Mouse (Mus musculus): Measurements from ENCODE around the gene Mfap3l. TPM values are rescaled to one million over a fixed set of nuclear protein-coding genes. Genes with fewer than 3 reads are reported as not detected.
"Not testable (repeated sequence)": the region's sequence is repeated elsewhere in the genome, so short reads cannot be mapped to it uniquely, and the experiment has no call there.

Gene Mfap3l
- polyA plus RNA-seq, 1 experiment from 2014 or later: 2.6 TPM

DNA sequence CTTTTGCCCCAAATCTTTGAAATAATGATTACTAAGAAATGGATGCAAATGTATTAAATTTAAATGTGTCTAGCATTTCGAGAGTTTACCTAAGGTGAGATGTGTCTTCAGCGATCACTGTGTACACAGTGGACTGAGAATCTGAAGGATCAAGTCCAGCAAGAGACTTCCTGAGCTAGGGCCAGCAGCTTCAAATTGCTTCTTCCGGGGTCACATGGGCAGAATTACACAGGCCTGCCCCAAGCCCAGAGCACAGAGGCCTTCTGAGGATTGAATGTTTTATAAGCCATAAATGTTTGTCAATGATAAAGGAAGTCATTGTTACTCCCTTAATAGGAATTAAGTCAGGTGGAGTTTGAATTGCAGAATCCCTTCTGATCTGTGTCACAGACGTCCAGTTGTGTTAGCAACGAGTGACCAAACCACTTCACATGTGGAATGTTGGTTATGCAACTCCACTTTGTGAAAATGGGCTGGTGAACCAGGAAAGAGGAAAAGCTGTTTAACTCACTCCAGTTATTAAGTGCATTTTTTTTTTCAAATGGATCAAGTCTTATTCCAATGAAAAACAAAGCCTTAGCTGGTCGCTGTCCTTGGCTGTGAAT lies 10.9 kb downstream of the Mfap3l start:
- H3K27me3 ChIP-seq (replicated peaks; ENCODE audit: control insufficient read depth, insufficient read depth, low read length): no peaks in the 10 kb centered on the region
- no peaks in the 10 kb centered on the region for H3K4me1 ChIP-seq (replicated peaks; ENCODE audit: control insufficient read depth, insufficient read depth, low read length)
- ATAC-seq (replicated peaks; ENCODE audit: low FRiP score, low TSS enrichment, low read depth) (peak; percentile 74), DNase-seq (ENCODE audit: low spot score) (no peak)
- no peak overlapping the region for H3K27ac ChIP-seq (ENCODE audit: low read depth)
- WGBS: 71% methylated on average over 6 of the region's 6 CpGs
- H3K9ac ChIP-seq (ENCODE audit: low read length): no peak overlapping the region
- H3K36me3 ChIP-seq (ENCODE audit: control insufficient read depth, insufficient read depth, low read length): no peaks in the 10 kb centered on the region
- H3K4me3 ChIP-seq (ENCODE audit: low read depth, low read length): no peak overlapping the region
- no peak overlapping the region for H3K4me2 ChIP-seq (ENCODE audit: low read length)
- no peaks in the 10 kb centered on the region for H3K9me3 ChIP-seq (ENCODE audit: control insufficient read depth, low read length)

- WGBS: 70% methylated on average over 4 of the region's 4 CpGs
- ATAC-seq (replicated peaks; ENCODE audit: low FRiP score, low TSS enrichment, low read depth): no peak
- H3K9me3 ChIP-seq (ENCODE audit: control insufficient read depth, low read length): no peaks in the 10 kb centered on the region
- no peak overlapping the region for H3K4me2 ChIP-seq (ENCODE audit: low read length)
- H3K4me1 ChIP-seq (replicated peaks; ENCODE audit: control insufficient read depth, insufficient read depth, low read length): no peaks in the 10 kb centered on the region
- H3K27me3 ChIP-seq (replicated peaks; ENCODE audit: control insufficient read depth, insufficient read depth, low read length): no peaks in the 10 kb centered on the region
- no peak overlapping the region for H3K4me3 ChIP-seq (ENCODE audit: low read depth, low read length)
- H3K27ac ChIP-seq (ENCODE audit: low read depth): no peak overlapping the region
- DNase-seq (ENCODE audit: low spot score): no peak
- H3K36me3 ChIP-seq (ENCODE audit: control insufficient read depth, insufficient read depth, low read length): no peaks in the 10 kb centered on the region
- no peak overlapping the region for H3K9ac ChIP-seq (ENCODE audit: low read length)
Measured at GRCm38 (mm10) chr8:60645164-60645563, 12.5 kb downstream of the Mfap3l start.

GRCm38 (mm10) chr8:60645911-60646310 lies 13.3 kb downstream of the Mfap3l start:
- H3K9me3 ChIP-seq (ENCODE audit: control insufficient read depth, low read length): no peaks in the 10 kb centered on the region
- H3K36me3 ChIP-seq (ENCODE audit: control insufficient read depth, insufficient read depth, low read length): no peaks in the 10 kb centered on the region
- H3K27ac ChIP-seq (ENCODE audit: low read depth): no peak overlapping the region
- no peak overlapping the region for H3K4me3 ChIP-seq (ENCODE audit: low read depth, low read length)
- 77% methylated on average over 3 of the region's 3 CpGs for WGBS
- H3K27me3 ChIP-seq (replicated peaks; ENCODE audit: control insufficient read depth, insufficient read depth, low read length): no peaks in the 10 kb centered on the region
- DNase-seq (ENCODE audit: low spot score) (no peak), ATAC-seq (replicated peaks; ENCODE audit: low FRiP score, low TSS enrichment, low read depth) (no peak)
- H3K9ac ChIP-seq (ENCODE audit: low read length): no peak overlapping the region
- H3K4me1 ChIP-seq (replicated peaks; ENCODE audit: control insufficient read depth, insufficient read depth, low read length): no peaks in the 10 kb centered on the region
- H3K4me2 ChIP-seq (ENCODE audit: low read length): no peak overlapping the region

- Histone ChIP-seq H3K9me3 (ENCODE audit: control insufficient read depth, low read length) (no peaks in the 10 kb centered on the region), H3K36me3 (ENCODE audit: control insufficient read depth, insufficient read depth, low read length) (no peaks in the 10 kb centered on the region), H3K9ac (ENCODE audit: low read length) (no peak overlapping the region), H3K4me2 (ENCODE audit: low read length) (no peak overlapping the region), H3K4me3 (ENCODE audit: low read depth, low read length) (no peak overlapping the region), H3K27ac (ENCODE audit: low read depth) (no peak overlapping the region), H3K27me3 (replicated peaks; ENCODE audit: control insufficient read depth, insufficient read depth, low read length) (no peaks in the 10 kb centered on the region), H3K4me1 (replicated peaks; ENCODE audit: control insufficient read depth, insufficient read depth, low read length) (no peaks in the 10 kb centered on the region)
- 93% methylated on average over 3 of the region's 3 CpGs for WGBS
- DNase-seq (ENCODE audit: low spot score) (no peak), ATAC-seq (replicated peaks; ENCODE audit: low FRiP score, low TSS enrichment, low read depth) (no peak)
Measured at GRCm38 (mm10) chr8:60647291-60647690, 14.7 kb downstream of the Mfap3l start.

GRCm38 (mm10) chr8:60649081-60649480 lies 16.5 kb downstream of the Mfap3l start:
- H3K4me1 ChIP-seq (replicated peaks; ENCODE audit: control insufficient read depth, insufficient read depth, low read length): no peaks in the 10 kb centered on the region
- no peaks in the 10 kb centered on the region for H3K36me3 ChIP-seq (ENCODE audit: control insufficient read depth, insufficient read depth, low read length)
- no peak overlapping the region for H3K9ac ChIP-seq (ENCODE audit: low read length)
- DNase-seq (ENCODE audit: low spot score) (no peak), ATAC-seq (replicated peaks; ENCODE audit: low FRiP score, low TSS enrichment, low read depth) (no peak)
- H3K27ac ChIP-seq (ENCODE audit: low read depth): no peak overlapping the region
- no peaks in the 10 kb centered on the region for H3K9me3 ChIP-seq (ENCODE audit: control insufficient read depth, low read length)
- H3K27me3 ChIP-seq (replicated peaks; ENCODE audit: control insufficient read depth, insufficient read depth, low read length): no peaks in the 10 kb centered on the region
- no peak overlapping the region for H3K4me2 ChIP-seq (ENCODE audit: low read length)
- H3K4me3 ChIP-seq (ENCODE audit: low read depth, low read length): no peak overlapping the region
- 80% methylated on average over 1 of the region's 1 CpGs for WGBS

- Histone ChIP-seq H3K36me3 (ENCODE audit: control insufficient read depth, insufficient read depth, low read length) (no peaks in the 10 kb centered on the region), H3K9ac (ENCODE audit: low read length) (no peak overlapping the region), H3K27ac (ENCODE audit: low read depth) (no peak overlapping the region), H3K4me1 (replicated peaks; ENCODE audit: control insufficient read depth, insufficient read depth, low read length) (no peaks in the 10 kb centered on the region), H3K4me2 (ENCODE audit: low read length) (no peak overlapping the region), H3K9me3 (ENCODE audit: control insufficient read depth, low read length) (no peaks in the 10 kb centered on the region), H3K4me3 (ENCODE audit: low read depth, low read length) (no peak overlapping the region), H3K27me3 (replicated peaks; ENCODE audit: control insufficient read depth, insufficient read depth, low read length) (no peaks in the 10 kb centered on the region)
- DNase-seq (ENCODE audit: low spot score) (no peak), ATAC-seq (replicated peaks; ENCODE audit: low FRiP score, low TSS enrichment, low read depth) (no peak)
- WGBS: 71% methylated on average over 4 of the region's 4 CpGs
Measured at GRCm38 (mm10) chr8:60650119-60650518, 17.5 kb downstream of the Mfap3l start.

DNA sequence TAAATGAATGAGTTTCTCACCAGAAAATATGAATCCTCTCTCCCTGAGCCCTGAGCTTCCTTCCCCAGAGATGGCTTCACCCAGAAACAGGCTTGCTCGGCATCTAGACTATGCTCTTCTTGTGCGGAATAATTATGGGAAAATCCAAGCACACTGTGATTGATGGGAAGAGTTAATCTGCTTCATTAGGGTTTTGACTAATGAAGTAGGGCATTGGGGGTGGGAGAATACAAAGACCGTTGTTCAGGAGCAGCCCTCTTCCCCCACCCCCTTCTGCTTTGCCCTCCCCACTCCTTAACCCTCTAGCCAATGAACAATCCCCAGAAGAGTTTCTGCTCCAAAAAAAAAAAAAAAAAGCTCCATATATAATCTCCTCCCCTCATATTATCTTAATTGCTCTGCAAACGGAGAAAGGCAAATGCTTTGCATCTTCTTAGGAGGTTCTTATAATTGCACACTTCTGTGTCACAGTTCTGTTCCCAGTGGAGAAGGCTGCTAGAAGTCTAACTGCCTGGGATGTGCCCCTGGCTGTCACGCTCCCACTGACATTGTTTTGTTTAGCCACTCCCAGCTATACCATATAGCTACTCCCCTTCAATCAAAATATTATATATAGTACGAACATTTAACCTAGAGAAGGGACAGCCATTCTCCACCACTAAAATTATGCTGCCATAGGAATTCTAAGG lies 24.9 kb downstream of the Mfap3l start:
- H3K9me3 ChIP-seq (ENCODE audit: control insufficient read depth, low read length): no peaks in the 10 kb centered on the region
- 78% methylated on average over 6 of the region's 6 CpGs for WGBS
- H3K27me3 ChIP-seq (replicated peaks; ENCODE audit: control insufficient read depth, insufficient read depth, low read length): no peaks in the 10 kb centered on the region
- no peak overlapping the region for H3K4me2 ChIP-seq (ENCODE audit: low read length)
- no peaks in the 10 kb centered on the region for H3K36me3 ChIP-seq (ENCODE audit: control insufficient read depth, insufficient read depth, low read length)
- no peaks in the 10 kb centered on the region for H3K4me1 ChIP-seq (replicated peaks; ENCODE audit: control insufficient read depth, insufficient read depth, low read length)
- ATAC-seq (replicated peaks; ENCODE audit: low FRiP score, low TSS enrichment, low read depth) (no peak), DNase-seq (ENCODE audit: low spot score) (no peak)
- no peak overlapping the region for H3K4me3 ChIP-seq (ENCODE audit: low read depth, low read length)
- no peak overlapping the region for H3K9ac ChIP-seq (ENCODE audit: low read length)
- H3K27ac ChIP-seq (ENCODE audit: low read depth): no peak overlapping the region

GRCm38 (mm10) chr8:60658114-60658500 lies 25.5 kb downstream of the Mfap3l start:
- H3K4me3 ChIP-seq (ENCODE audit: low read depth, low read length): no peak overlapping the region
- ATAC-seq (replicated peaks; ENCODE audit: low FRiP score, low TSS enrichment, low read depth): no peak
- H3K27ac ChIP-seq (ENCODE audit: low read depth): no peak overlapping the region
- no peaks in the 10 kb centered on the region for H3K36me3 ChIP-seq (ENCODE audit: control insufficient read depth, insufficient read depth, low read length)
- no peaks in the 10 kb centered on the region for H3K27me3 ChIP-seq (replicated peaks; ENCODE audit: control insufficient read depth, insufficient read depth, low read length)
- no peaks in the 10 kb centered on the region for H3K4me1 ChIP-seq (replicated peaks; ENCODE audit: control insufficient read depth, insufficient read depth, low read length)
- DNase-seq (ENCODE audit: low spot score): no peak
- H3K4me2 ChIP-seq (ENCODE audit: low read length): no peak overlapping the region
- 77% methylated on average over 6 of the region's 6 CpGs for WGBS
- no peaks in the 10 kb centered on the region for H3K9me3 ChIP-seq (ENCODE audit: control insufficient read depth, low read length)
- no peak overlapping the region for H3K9ac ChIP-seq (ENCODE audit: low read length)

DNA sequence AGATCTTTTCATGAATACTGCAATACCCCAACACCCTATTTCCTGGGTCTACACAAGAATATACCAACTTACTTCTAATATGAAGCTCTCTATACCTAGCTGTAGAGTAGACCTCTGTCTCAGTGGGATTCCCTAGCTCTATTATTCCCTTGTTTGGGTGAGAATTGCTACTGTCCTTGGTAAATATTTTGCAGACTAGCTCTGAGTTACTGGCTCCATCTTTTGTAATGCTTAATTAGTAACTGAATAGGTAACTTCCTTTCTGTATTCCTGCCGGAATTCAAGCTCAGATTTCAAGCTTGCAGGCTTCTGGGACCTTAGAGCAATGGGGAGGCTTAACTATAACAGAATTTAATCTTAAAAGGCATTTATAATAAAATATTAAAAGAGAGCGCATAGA lies 26.1 kb downstream of the Mfap3l start:
- not testable (repeated sequence) for ATAC-seq (replicated peaks; ENCODE audit: low FRiP score, low TSS enrichment, low read depth); H3K4me1 ChIP-seq (replicated peaks; ENCODE audit: control insufficient read depth, insufficient read depth, low read length); DNase-seq (ENCODE audit: low spot score); H3K4me3 ChIP-seq (ENCODE audit: low read depth, low read length); H3K27me3 ChIP-seq (replicated peaks; ENCODE audit: control insufficient read depth, insufficient read depth, low read length); H3K36me3 ChIP-seq (ENCODE audit: control insufficient read depth, insufficient read depth, low read length); H3K4me2 ChIP-seq (ENCODE audit: low read length); H3K9me3 ChIP-seq (ENCODE audit: control insufficient read depth, low read length); H3K27ac ChIP-seq (ENCODE audit: low read depth); H3K9ac ChIP-seq (ENCODE audit: low read length)
- WGBS: 74% methylated on average over 2 of the region's 2 CpGs
